Mouse (Mus musculus) testis, adult 2 months (tissue): ENCODE data around the gene Serpina1e. TPM values are rescaled to one million over a fixed set of nuclear protein-coding genes. Genes with fewer than 3 reads are reported as not detected.
"Not testable (repeated sequence)": the region's sequence is repeated elsewhere in the genome, so short reads cannot be mapped to it uniquely, and the experiment has no call there.

ENCODE experiments used
- H3K27ac ChIP-seq: fragments of 200-500 bp; 2 replicates; pipeline ENCODE4 v1.5.1; 2012; ENCODE audit warnings: low read depth, low read length; ENCODE audit not compliant: control insufficient read depth, insufficient read depth
- H3K27me3 ChIP-seq: fragments of 200-500 bp; 2 replicates; pipeline ENCODE4 v1.6.1; 2012; ENCODE audit warnings: mild to moderate bottlenecking, low read length, moderate library complexity; ENCODE audit not compliant: control insufficient read depth, insufficient read depth
- H3K36me3 ChIP-seq: fragments of 200-500 bp; 2 replicates; pipeline ENCODE4 v1.6.1; 2012; ENCODE audit warnings: mild to moderate bottlenecking, low read length; ENCODE audit not compliant: control insufficient read depth, insufficient read depth
- H3K4me1 ChIP-seq: fragments of 200-500 bp; 2 replicates; pipeline ENCODE4 v1.6.1; 2012; ENCODE audit warnings: low read length; ENCODE audit not compliant: control insufficient read depth, insufficient read depth
- H3K4me3 ChIP-seq: fragments of 200-500 bp; 2 replicates; pipeline ENCODE4 v1.5.1; 2012; ENCODE audit warnings: low read depth, mild to moderate bottlenecking, low read length, moderate library complexity, mixed read lengths; ENCODE audit not compliant: control insufficient read depth
- CTCF ChIP-seq: fragments of 200-500 bp; IDR thresholded peaks from 2 replicates; pipeline ENCODE4 v1.5.1; 2012; ENCODE audit warnings: low read depth, mild to moderate bottlenecking, inconsistent platforms, low read length, moderate library complexity; ENCODE audit not compliant: control insufficient read depth, insufficient read depth, insufficient replicate concordance
- POLR2A ChIP-seq: fragments of 200-500 bp; IDR thresholded peaks from 2 replicates; pipeline ENCODE4 v1.6.1; 2012; ENCODE audit warnings: low read depth, mild to moderate bottlenecking, inconsistent platforms, low read length, moderate library complexity; ENCODE audit not compliant: control insufficient read depth
- polyA plus RNA-seq: library from polyadenylated mRNA; depleted of rRNA; stranded (reverse); fragments of >200 nt; gene quantifications from 2 replicates; pipeline ENCODE4 v1.2.3, GENCODE M21; 2012

The Serpina1e gene
- polyA plus RNA-seq, 1 experiment = 0.67 TPM

- peaks cover 4% of the 10 kb centered on the region; the same call in 1 of the 2 replicates for H3K4me1 ChIP-seq
- H3K4me3 ChIP-seq = no peak overlapping the region
- no peaks in the 10 kb centered on the region for H3K27me3 ChIP-seq
- TF ChIP-seq POLR2A = no peak
- no peak for TF ChIP-seq CTCF
- no peak overlapping the region for H3K27ac ChIP-seq
- no peaks in the 10 kb centered on the region for H3K36me3 ChIP-seq
Observed at GRCm38 (mm10) chr12:103963288-103963687, 4.5 kb upstream of the Serpina1e start.

- Histone ChIP-seq H3K27me3 (no peaks in the 10 kb centered on the region), H3K36me3 (no peaks in the 10 kb centered on the region), H3K4me3 (no peak overlapping the region), H3K27ac (no peak overlapping the region), H3K4me1 (peaks cover 4% of the 10 kb centered on the region; the same call in 1 of the 2 replicates)
- no peak for TF ChIP-seq POLR2A
- TF ChIP-seq CTCF = no peak
Observed at GRCm38 (mm10) chr12:103962860-103963259, 4.1 kb upstream of the Serpina1e start.

- no peaks in the 10 kb centered on the region for H3K36me3 ChIP-seq
- no peak overlapping the region for H3K27ac ChIP-seq
- no peak overlapping the region for H3K4me3 ChIP-seq
- no peaks in the 10 kb centered on the region for H3K27me3 ChIP-seq
- TF ChIP-seq CTCF (no peak), POLR2A (no peak)
- peaks cover 4% of the 10 kb centered on the region; the same call in 1 of the 2 replicates for H3K4me1 ChIP-seq
Observed at GRCm38 (mm10) chr12:103962337-103962736, 3.6 kb upstream of the Serpina1e start.

- H3K4me1 ChIP-seq = peaks cover 4% of the 10 kb centered on the region; the same call in 1 of the 2 replicates
- no peak for TF ChIP-seq CTCF
- TF ChIP-seq POLR2A = no peak
- no peaks in the 10 kb centered on the region for H3K36me3 ChIP-seq
- no peak overlapping the region for H3K27ac ChIP-seq
- H3K27me3 ChIP-seq = no peaks in the 10 kb centered on the region
- H3K4me3 ChIP-seq = no peak overlapping the region
Observed at GRCm38 (mm10) chr12:103961716-103962115, 2.9 kb upstream of the Serpina1e start.

- H3K4me1 ChIP-seq, H3K27ac ChIP-seq, H3K27me3 ChIP-seq, H3K4me3 ChIP-seq, H3K36me3 ChIP-seq: not testable (repeated sequence)
Observed at GRCm38 (mm10) chr12:103956555-103956954, 2.2 kb downstream of the Serpina1e start.

GRCm38 (mm10) chr12:103952972-103953371, 5.8 kb downstream of the Serpina1e start:
- H3K4me3 ChIP-seq, H3K27ac ChIP-seq, H3K27me3 ChIP-seq, H3K4me1 ChIP-seq, H3K36me3 ChIP-seq: not testable (repeated sequence)

- no peaks in the 10 kb centered on the region for H3K36me3 ChIP-seq
- no peak overlapping the region for H3K4me3 ChIP-seq
- TF ChIP-seq CTCF = no peak
- no peak for TF ChIP-seq POLR2A
- H3K4me1 ChIP-seq = no peaks in the 10 kb centered on the region
- H3K27me3 ChIP-seq = no peaks in the 10 kb centered on the region
- no peak overlapping the region for H3K27ac ChIP-seq
Observed at GRCm38 (mm10) chr12:103946243-103946642, 12.5 kb downstream of the Serpina1e start.

- H3K36me3 ChIP-seq, H3K27me3 ChIP-seq, H3K27ac ChIP-seq, H3K4me1 ChIP-seq, H3K4me3 ChIP-seq: not testable (repeated sequence)
Observed at GRCm38 (mm10) chr12:103909181-103909580, 49.6 kb downstream of the Serpina1e start.

GRCm38 (mm10) chr12:103907746-103908145, 51.0 kb downstream of the Serpina1e start:
- not testable (repeated sequence) for H3K4me1 ChIP-seq, H3K4me3 ChIP-seq, H3K36me3 ChIP-seq, H3K27me3 ChIP-seq, H3K27ac ChIP-seq

GRCm38 (mm10) chr12:103904837-103905340, 53.9 kb downstream of the Serpina1e start, which contains the start of gene Serpina1c:
Gene Serpina1c, minus strand, starts transcription at chr12:103904887.
- H3K4me1 ChIP-seq, H3K36me3 ChIP-seq, H3K27ac ChIP-seq, H3K4me3 ChIP-seq, H3K27me3 ChIP-seq: not testable (repeated sequence)

GRCm38 (mm10) chr12:103901929-103902328, 56.8 kb downstream of the Serpina1e start:
- H3K36me3 ChIP-seq, H3K27me3 ChIP-seq, H3K4me1 ChIP-seq, H3K4me3 ChIP-seq, H3K27ac ChIP-seq: not testable (repeated sequence)
